Comparison of ENCODE assay signal across 10 mouse cellular contexts in the genomic region with DNA sequence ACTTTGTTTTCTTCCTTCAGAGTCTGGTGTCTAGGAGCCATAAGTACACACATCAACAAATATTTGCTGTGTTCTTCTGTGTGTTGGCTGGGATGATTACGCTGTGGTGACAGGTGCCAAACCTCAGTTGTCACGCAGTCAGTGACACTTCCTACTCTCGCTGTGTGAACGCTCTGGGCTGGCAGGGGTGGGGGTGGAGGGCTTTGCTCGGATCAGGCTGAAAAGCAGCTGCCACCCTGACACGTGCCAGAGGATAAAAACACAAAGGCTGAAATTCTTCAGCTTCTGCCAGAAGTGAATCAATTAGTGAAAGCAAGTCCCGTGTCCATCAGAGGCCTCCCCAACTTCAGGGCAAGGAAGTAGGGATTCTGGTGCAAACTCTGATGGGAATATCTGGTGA. TPM values are rescaled to one million over a fixed set of nuclear protein-coding genes. Genes with fewer than 3 reads are reported as not detected.
DNase-seq lines count a peak whose midpoint lies in the region; ATAC-seq and TF ChIP-seq lines count a peak whose summit lies in the region.
"Had no signal": no experiment of that assay in that cellular context is flagged by ENCODE, and none has a peak within 500 bp of the region (broad histone marks: within the 10 kb centered on the region; RNA-seq: fewer than 3 reads in every experiment).

No protein-coding gene starts in this region.

- no peak overlapping the region for H3K4me3 ChIP-seq in neural tube, embryonic 13.5 days
- H3K4me3 ChIP-seq in midbrain, postnatal 0 days (ENCODE audit: low read depth, low read length), result no peak overlapping the region
- no peak overlapping the region for H3K4me3 ChIP-seq in intestine, postnatal 0 days (ENCODE audit: low read depth, low read length)
- H3K4me3 ChIP-seq: limb, embryonic 15.5 days had no signal

- H3K9me3 ChIP-seq in neural tube, embryonic 13.5 days, result no peaks in the 10 kb centered on the region
- no peaks in the 10 kb centered on the region for H3K9me3 ChIP-seq in midbrain, postnatal 0 days (ENCODE audit: low read length)
- H3K9me3 ChIP-seq in intestine, postnatal 0 days (ENCODE audit: control insufficient read depth), result no peaks in the 10 kb centered on the region
- H3K9me3 ChIP-seq: limb, embryonic 15.5 days had no signal

- peak; percentile 52 to 62 for DNase-seq in cerebellum, postnatal 10 days
- no peak for DNase-seq in cerebellum, postnatal 36 days
- DNase-seq in neural tube, embryonic 10.5 days (ENCODE audit: extremely low spot score, low spot score), result no peak
- peak; percentile 44 for DNase-seq in midbrain, postnatal 0 days (ENCODE audit: low spot score)
- no peak for DNase-seq in MN1 (ENCODE audit: low spot score)
- DNase-seq in urinary bladder, adult 2 months (ENCODE audit: low spot score), result no peak

- H3K27me3 ChIP-seq in neural tube, embryonic 13.5 days, result peaks cover 14% of the 10 kb centered on the region
- H3K27me3 ChIP-seq in midbrain, postnatal 0 days (ENCODE audit: insufficient read depth, low read length), result peaks cover 15% of the 10 kb centered on the region; the same call in 1 of the 2 replicates
- no peaks in the 10 kb centered on the region for H3K27me3 ChIP-seq in intestine, postnatal 0 days (replicated peaks; ENCODE audit: control insufficient read depth, insufficient read depth, low read length)
- H3K27me3 ChIP-seq: limb, embryonic 15.5 days had no signal

- no peaks in the 10 kb centered on the region for H3K36me3 ChIP-seq in neural tube, embryonic 13.5 days
- H3K36me3 ChIP-seq in midbrain, postnatal 0 days (ENCODE audit: insufficient read depth, low read length), result no peaks in the 10 kb centered on the region
- no peaks in the 10 kb centered on the region for H3K36me3 ChIP-seq in intestine, postnatal 0 days (ENCODE audit: control insufficient read depth, insufficient read depth)
- H3K36me3 ChIP-seq: limb, embryonic 15.5 days had no signal

- no peak for TF ChIP-seq CTCF in midbrain, postnatal 0 days (IDR thresholded peaks at IDR 0.05)
- TF ChIP-seq CTCF in intestine, postnatal 0 days (IDR thresholded peaks at IDR 0.05; ENCODE audit: low read depth), result no peak

- no peaks in the 10 kb centered on the region for H3K4me1 ChIP-seq in neural tube, embryonic 13.5 days (replicated peaks)
- no peaks in the 10 kb centered on the region for H3K4me1 ChIP-seq in midbrain, postnatal 0 days (ENCODE audit: insufficient read depth, low read length)
- H3K4me1 ChIP-seq in intestine, postnatal 0 days (replicated peaks; ENCODE audit: control insufficient read depth, insufficient read depth, low read length), result no peaks in the 10 kb centered on the region

- ATAC-seq in neural tube, embryonic 13.5 days (ENCODE audit: low read depth), result 0 out of 2 replicates have a peak, but pooled peaks have one; percentile 40
- ATAC-seq in midbrain, postnatal 0 days (ENCODE audit: low FRiP score), result no peak
- no peak for ATAC-seq in intestine, postnatal 0 days

- H3K9ac ChIP-seq in neural tube, embryonic 13.5 days, result no peak overlapping the region
- no peak overlapping the region for H3K9ac ChIP-seq in midbrain, postnatal 0 days (replicated peaks; ENCODE audit: low read length, poor library complexity, severe bottlenecking)
- no peak overlapping the region for H3K9ac ChIP-seq in intestine, postnatal 0 days (ENCODE audit: low read depth, low read length)
- H3K9ac ChIP-seq: limb, embryonic 15.5 days had no signal

- no peak overlapping the region for H3K27ac ChIP-seq in neural tube, embryonic 13.5 days (replicated peaks)
- no peak overlapping the region for H3K27ac ChIP-seq in midbrain, postnatal 0 days (ENCODE audit: low read depth, low read length)
- no peak overlapping the region for H3K27ac ChIP-seq in intestine, postnatal 0 days (ENCODE audit: low read depth, low read length)
- H3K27ac ChIP-seq: kidney, postnatal 0 days; limb, embryonic 15.5 days had no signal

- H3K4me2 ChIP-seq in neural tube, embryonic 13.5 days, result no peak overlapping the region
- H3K4me2 ChIP-seq in midbrain, postnatal 0 days (ENCODE audit: low read depth, low read length, poor library complexity, severe bottlenecking), result no peak overlapping the region
- no peak overlapping the region for H3K4me2 ChIP-seq in intestine, postnatal 0 days (replicated peaks; ENCODE audit: low read depth)
- H3K4me2 ChIP-seq: limb, embryonic 15.5 days had no signal

- WGBS in neural tube, embryonic 13.5 days, result 29% methylated on average over 7 of the region's 7 CpGs
- 12% methylated on average over 7 of the region's 7 CpGs for WGBS in midbrain, postnatal 0 days
- 32% methylated on average over 7 of the region's 7 CpGs for WGBS in intestine, postnatal 0 days

RNA-seq across cellular contexts. Expression of gene Ets1, which starts 20.0 kb away (rescaled TPM):
- polyA plus RNA-seq in neural tube, embryonic 13.5 days (2015; fragmentation: Nextera tagmentation; extraction: Ambion mirVana), result 25.2 and 26.1 TPM in 2 replicates
- total RNA-seq in midbrain, postnatal 0 days (2014; rRNA removed), result 10.8 and 16.0 TPM in 2 replicates
- polyA plus RNA-seq in midbrain, postnatal 0 days (2015; fragmentation: Nextera tagmentation; extraction: Ambion mirVana), result 8.4 and 8.9 TPM in 2 replicates
- polyA plus RNA-seq in intestine, postnatal 0 days (2015; fragmentation: Nextera tagmentation; extraction: Ambion mirVana), result 13.3 and 13.6 TPM in 2 replicates
- 16.5 and 17.7 TPM in 2 replicates for polyA plus RNA-seq in urinary bladder, adult 2 months (2012; rRNA removed)

Comparison
In these comparisons a context has a peak if more than half of its experiments do, and no peak if none do; other contexts are left out.
1. DNase-seq: peak in cerebellum, postnatal 10 days (2 of 2) and midbrain, postnatal 0 days (single experiment); none in cerebellum, postnatal 36 days (0 of 2), neural tube, embryonic 10.5 days (single experiment), MN1 (single experiment) and urinary bladder, adult 2 months (single experiment).